Mouse (Mus musculus) monocyte, adult 2 months (primary cell): ENCODE measurements around the gene Dlec1.

Experiments
- DNase-seq, 2 experiments: peaks; one replicate each; pipeline ENCODE4 v3.0.0; 2022; ENCODE audit warnings: low spot score in 2 of 2, low read depth in 1 of 2

Dlec1 gene

GRCm38 (mm10) chr9:119130692-119131091 lies 28.4 kb downstream of the Dlec1 start:
- no peak for DNase-seq

- DNase-seq = no peak
These were observed 36.6 kb downstream of the Dlec1 start for GRCm38 (mm10) chr9:119138836-119139235.

- DNase-seq = no peak
These were observed 39.8 kb downstream of the Dlec1 start for GRCm38 (mm10) chr9:119142066-119142465.

GRCm38 (mm10) chr9:119143372-119143771 lies 41.1 kb downstream of the Dlec1 start:
- DNase-seq = no peak

- no peak for DNase-seq
These were observed 42.4 kb downstream of the Dlec1 start for GRCm38 (mm10) chr9:119144696-119145095.

GRCm38 (mm10) chr9:119145137-119145536 lies 42.9 kb downstream of the Dlec1 start:
- no peak for DNase-seq

- DNase-seq = no peak
These were observed 43.4 kb downstream of the Dlec1 start for GRCm38 (mm10) chr9:119145638-119146037.

GRCm38 (mm10) chr9:119146098-119146770 lies 44.0 kb downstream of the Dlec1 start:
- DNase-seq = no peak

- DNase-seq = no peak
These were observed 47.3 kb downstream of the Dlec1 start for GRCm38 (mm10) chr9:119149601-119150000.

GRCm38 (mm10) chr9:119151751-119152150 lies 49.5 kb downstream of the Dlec1 start:
- DNase-seq = no peak

- DNase-seq = no peak
These were observed 53.1 kb downstream of the Dlec1 start for GRCm38 (mm10) chr9:119155416-119155815.

- no peak for DNase-seq
These were observed 53.5 kb downstream of the Dlec1 start for GRCm38 (mm10) chr9:119155826-119156225.

GRCm38 (mm10) chr9:119156278-119157201 lies 54.3 kb downstream of the Dlec1 start, which contains the start of gene Acaa1b:
Gene Acaa1b, minus strand, starts transcription at chr9:119157093.
- DNase-seq = peak in 1 of 2 experiments; percentile 23

- DNase-seq = no peak
These were observed 56.6 kb downstream of the Dlec1 start, which contains the start of gene Gm47289 for GRCm38 (mm10) chr9:119158861-119159260. Gene Gm47289, plus strand, starts transcription at chr9:119159161.

GRCm38 (mm10) chr9:119160689-119161088 lies 58.4 kb downstream of the Dlec1 start:
- no peak for DNase-seq

GRCm38 (mm10) chr9:119164743-119165142 lies 62.5 kb downstream of the Dlec1 start:
- DNase-seq = no peak

GRCm38 (mm10) chr9:119165548-119165947 lies 63.3 kb downstream of the Dlec1 start:
- DNase-seq = no peak

GRCm38 (mm10) chr9:119167608-119168007 lies 65.3 kb downstream of the Dlec1 start:
- DNase-seq = no peak

GRCm38 (mm10) chr9:119179292-119179691 lies 77.0 kb downstream of the Dlec1 start:
- DNase-seq = no peak

- DNase-seq = no peak
These were observed 79.0 kb downstream of the Dlec1 start for GRCm38 (mm10) chr9:119181241-119181728.

GRCm38 (mm10) chr9:119192202-119192990 lies 90.1 kb downstream of the Dlec1 start:
- DNase-seq = no peak
